Mouse (Mus musculus): ENCODE measurements around the gene Ldah. TPM values are rescaled to one million over a fixed set of nuclear protein-coding genes. Genes with fewer than 3 reads are reported as not detected.
A peak's percentile ranks its signal among the peaks of the same experiment; 100 is the strongest.

Gene Ldah
- polyA plus RNA-seq, 1 experiment from 2014 or later, result 71.6 TPM

- H3K36me3 ChIP-seq (replicated peaks; ENCODE audit: control insufficient read depth, insufficient read depth, low read depth, low read length), result no peaks in the 10 kb centered on the region
- no peak overlapping the region for H3K4me3 ChIP-seq (ENCODE audit: low read depth, low read length)
- H3K27ac ChIP-seq (replicated peaks; ENCODE audit: low read depth, low read length), result no peak overlapping the region
- H3K27me3 ChIP-seq (ENCODE audit: control insufficient read depth, insufficient read depth, low read length), result no peaks in the 10 kb centered on the region
- ATAC-seq (replicated peaks; ENCODE audit: insufficient number of reproducible peaks, low FRiP score, low TSS enrichment, low read depth) (no peak), DNase-seq (ENCODE audit: low spot score) (no peak)
- no peaks in the 10 kb centered on the region for H3K4me1 ChIP-seq (ENCODE audit: control insufficient read depth, insufficient read depth, low read length)
- 87% methylated on average over 10 of the region's 10 CpGs for WGBS
- no peak overlapping the region for H3K4me2 ChIP-seq (ENCODE audit: low read depth, low read length)
- H3K9ac ChIP-seq (replicated peaks; ENCODE audit: low read length), result no peak overlapping the region
- no peaks in the 10 kb centered on the region for H3K9me3 ChIP-seq (replicated peaks; ENCODE audit: control insufficient read depth, low read length)
These were observed 116.2 kb downstream of the Ldah start for GRCm38 (mm10) chr12:8324086-8324485.

GRCm38 (mm10) chr12:8325245-8325942 is 117.5 kb downstream of the Ldah start:
- 92% methylated on average over 13 of the region's 13 CpGs for WGBS
- H3K36me3 ChIP-seq (replicated peaks; ENCODE audit: control insufficient read depth, insufficient read depth, low read depth, low read length), result no peaks in the 10 kb centered on the region
- H3K4me3 ChIP-seq (ENCODE audit: low read depth, low read length), result no peak overlapping the region
- ATAC-seq (replicated peaks; ENCODE audit: insufficient number of reproducible peaks, low FRiP score, low TSS enrichment, low read depth), result no peak
- no peaks in the 10 kb centered on the region for H3K4me1 ChIP-seq (ENCODE audit: control insufficient read depth, insufficient read depth, low read length)
- H3K9me3 ChIP-seq (replicated peaks; ENCODE audit: control insufficient read depth, low read length), result no peaks in the 10 kb centered on the region
- no peak overlapping the region for H3K9ac ChIP-seq (replicated peaks; ENCODE audit: low read length)
- H3K27ac ChIP-seq (replicated peaks; ENCODE audit: low read depth, low read length), result no peak overlapping the region
- no peaks in the 10 kb centered on the region for H3K27me3 ChIP-seq (ENCODE audit: control insufficient read depth, insufficient read depth, low read length)
- DNase-seq (ENCODE audit: low spot score), result no peak
- no peak overlapping the region for H3K4me2 ChIP-seq (ENCODE audit: low read depth, low read length)

- Histone ChIP-seq H3K4me1 (ENCODE audit: control insufficient read depth, insufficient read depth, low read length) (no peaks in the 10 kb centered on the region), H3K9me3 (replicated peaks; ENCODE audit: control insufficient read depth, low read length) (no peaks in the 10 kb centered on the region), H3K27ac (replicated peaks; ENCODE audit: low read depth, low read length) (no peak overlapping the region), H3K4me3 (ENCODE audit: low read depth, low read length) (no peak overlapping the region), H3K9ac (replicated peaks; ENCODE audit: low read length) (no peak overlapping the region), H3K4me2 (ENCODE audit: low read depth, low read length) (no peak overlapping the region), H3K36me3 (replicated peaks; ENCODE audit: control insufficient read depth, insufficient read depth, low read depth, low read length) (no peaks in the 10 kb centered on the region), H3K27me3 (ENCODE audit: control insufficient read depth, insufficient read depth, low read length) (no peaks in the 10 kb centered on the region)
- 91% methylated on average over 17 of the region's 17 CpGs for WGBS
- ATAC-seq (replicated peaks; ENCODE audit: insufficient number of reproducible peaks, low FRiP score, low TSS enrichment, low read depth), result no peak
- DNase-seq (ENCODE audit: low spot score), result no peak
These were observed 118.1 kb downstream of the Ldah start for GRCm38 (mm10) chr12:8325943-8326522.

GRCm38 (mm10) chr12:8326825-8327674 is 119.1 kb downstream of the Ldah start:
- Histone ChIP-seq H3K9ac (replicated peaks; ENCODE audit: low read length) (peak overlapping the region; percentile 23), H3K4me3 (ENCODE audit: low read depth, low read length) (no peak overlapping the region), H3K9me3 (replicated peaks; ENCODE audit: control insufficient read depth, low read length) (no peaks in the 10 kb centered on the region), H3K4me1 (ENCODE audit: control insufficient read depth, insufficient read depth, low read length) (no peaks in the 10 kb centered on the region), H3K4me2 (ENCODE audit: low read depth, low read length) (no peak overlapping the region), H3K27me3 (ENCODE audit: control insufficient read depth, insufficient read depth, low read length) (no peaks in the 10 kb centered on the region), H3K27ac (replicated peaks; ENCODE audit: low read depth, low read length) (no peak overlapping the region), H3K36me3 (replicated peaks; ENCODE audit: control insufficient read depth, insufficient read depth, low read depth, low read length) (no peaks in the 10 kb centered on the region)
- DNase-seq (ENCODE audit: low spot score) (peak; percentile 94), ATAC-seq (replicated peaks; ENCODE audit: insufficient number of reproducible peaks, low FRiP score, low TSS enrichment, low read depth) (peak; percentile 86)
- 34% methylated on average over 17 of the region's 17 CpGs for WGBS

- WGBS, result 71% methylated on average over 1 of the region's 1 CpGs
- H3K4me2 ChIP-seq (ENCODE audit: low read depth, low read length), result no peak overlapping the region
- H3K36me3 ChIP-seq (replicated peaks; ENCODE audit: control insufficient read depth, insufficient read depth, low read depth, low read length), result no peaks in the 10 kb centered on the region
- no peak for DNase-seq (ENCODE audit: low spot score)
- H3K9me3 ChIP-seq (replicated peaks; ENCODE audit: control insufficient read depth, low read length), result no peaks in the 10 kb centered on the region
- peak overlapping the region; percentile 23 for H3K9ac ChIP-seq (replicated peaks; ENCODE audit: low read length)
- no peaks in the 10 kb centered on the region for H3K27me3 ChIP-seq (ENCODE audit: control insufficient read depth, insufficient read depth, low read length)
- no peak overlapping the region for H3K27ac ChIP-seq (replicated peaks; ENCODE audit: low read depth, low read length)
- H3K4me1 ChIP-seq (ENCODE audit: control insufficient read depth, insufficient read depth, low read length), result no peaks in the 10 kb centered on the region
- ATAC-seq (replicated peaks; ENCODE audit: insufficient number of reproducible peaks, low FRiP score, low TSS enrichment, low read depth), result no peak
- no peak overlapping the region for H3K4me3 ChIP-seq (ENCODE audit: low read depth, low read length)
These were observed 119.8 kb downstream of the Ldah start for GRCm38 (mm10) chr12:8327675-8328053.

- H3K27ac ChIP-seq (replicated peaks; ENCODE audit: low read depth, low read length), result no peak overlapping the region
- no peak overlapping the region for H3K4me2 ChIP-seq (ENCODE audit: low read depth, low read length)
- no peaks in the 10 kb centered on the region for H3K4me1 ChIP-seq (ENCODE audit: control insufficient read depth, insufficient read depth, low read length)
- no peaks in the 10 kb centered on the region for H3K27me3 ChIP-seq (ENCODE audit: control insufficient read depth, insufficient read depth, low read length)
- H3K4me3 ChIP-seq (ENCODE audit: low read depth, low read length), result no peak overlapping the region
- no peak for ATAC-seq (replicated peaks; ENCODE audit: insufficient number of reproducible peaks, low FRiP score, low TSS enrichment, low read depth)
- H3K9ac ChIP-seq (replicated peaks; ENCODE audit: low read length), result no peak overlapping the region
- WGBS, result 91% methylated on average over 7 of the region's 7 CpGs
- H3K36me3 ChIP-seq (replicated peaks; ENCODE audit: control insufficient read depth, insufficient read depth, low read depth, low read length), result no peaks in the 10 kb centered on the region
- H3K9me3 ChIP-seq (replicated peaks; ENCODE audit: control insufficient read depth, low read length), result no peaks in the 10 kb centered on the region
- no peak for DNase-seq (ENCODE audit: low spot score)
These were observed 121.3 kb downstream of the Ldah start for GRCm38 (mm10) chr12:8329236-8329635.

- Histone ChIP-seq H3K27ac (replicated peaks; ENCODE audit: low read depth, low read length) (no peak overlapping the region), H3K9ac (replicated peaks; ENCODE audit: low read length) (no peak overlapping the region)
- 77% methylated on average over 14 of the region's 14 CpGs for WGBS
These were observed 123.7 kb downstream of the Ldah start for GRCm38 (mm10) chr12:8331489-8332173.

More at GRCm38 (mm10) chr12:8331489-8332173, 123.7 kb downstream of the Ldah start:
- H3K9me3 ChIP-seq (replicated peaks; ENCODE audit: control insufficient read depth, low read length), result no peaks in the 10 kb centered on the region
- H3K4me1 ChIP-seq (ENCODE audit: control insufficient read depth, insufficient read depth, low read length), result no peaks in the 10 kb centered on the region
- H3K4me3 ChIP-seq (ENCODE audit: low read depth, low read length), result no peak overlapping the region
- DNase-seq (ENCODE audit: low spot score) (no peak), ATAC-seq (replicated peaks; ENCODE audit: insufficient number of reproducible peaks, low FRiP score, low TSS enrichment, low read depth) (no peak)
- no peaks in the 10 kb centered on the region for H3K36me3 ChIP-seq (replicated peaks; ENCODE audit: control insufficient read depth, insufficient read depth, low read depth, low read length)
- no peaks in the 10 kb centered on the region for H3K27me3 ChIP-seq (ENCODE audit: control insufficient read depth, insufficient read depth, low read length)
- no peak overlapping the region for H3K4me2 ChIP-seq (ENCODE audit: low read depth, low read length)
